In genomic region chr6:34623290-34623689, GRCm38 (mm10) we compare ENCODE assay signal across 13 mouse cellular contexts. TPM values are rescaled to one million over a fixed set of nuclear protein-coding genes. Genes with fewer than 3 reads are reported as not detected.
DNase-seq lines count a peak whose midpoint lies in the region; ATAC-seq and TF ChIP-seq lines count a peak whose summit lies in the region.
"Had no signal": no experiment of that assay in that cellular context is flagged by ENCODE, and none has a peak within 500 bp of the region (broad histone marks: within the 10 kb centered on the region; RNA-seq: fewer than 3 reads in every experiment).

No protein-coding gene starts in this region.

- H3K27me3 ChIP-seq in heart, embryonic 15.5 days = no peaks in the 10 kb centered on the region
- no peaks in the 10 kb centered on the region for H3K27me3 ChIP-seq in lung, embryonic 14.5 days (ENCODE audit: insufficient read depth, low read length)
- H3K27me3 ChIP-seq in embryonic facial prominence, embryonic 13.5 days = no peaks in the 10 kb centered on the region
- H3K27me3 ChIP-seq in limb, embryonic 15.5 days = no peaks in the 10 kb centered on the region
- H3K27me3 ChIP-seq: midbrain, embryonic 12.5 days had no signal

- H3K4me1 ChIP-seq in heart, embryonic 15.5 days (replicated peaks) = peaks cover 26% of the 10 kb centered on the region
- H3K4me1 ChIP-seq in lung, embryonic 14.5 days (ENCODE audit: insufficient read depth) = peaks cover 18% of the 10 kb centered on the region; the same call in 1 of the 2 replicates
- H3K4me1 ChIP-seq in embryonic facial prominence, embryonic 13.5 days = peaks cover 24% of the 10 kb centered on the region
- peaks cover 9% of the 10 kb centered on the region; the same call in 1 of the 2 replicates for H3K4me1 ChIP-seq in limb, embryonic 15.5 days
- H3K4me1 ChIP-seq: midbrain, embryonic 12.5 days had no signal

- ATAC-seq in heart, embryonic 15.5 days (replicated peaks; ENCODE audit: insufficient number of reproducible peaks, insufficient read depth, low FRiP score, low read depth) = no peak
- no peak for ATAC-seq in lung, embryonic 14.5 days (ENCODE audit: insufficient read depth)
- ATAC-seq in embryonic facial prominence, embryonic 13.5 days (ENCODE audit: insufficient number of reproducible peaks, insufficient read depth, low FRiP score, low TSS enrichment, low read depth) = no peak
- no peak for ATAC-seq in limb, embryonic 15.5 days (ENCODE audit: insufficient number of reproducible peaks, low FRiP score, low TSS enrichment, low read depth)
- ATAC-seq: activated CD4-positive, CD25-positive, alpha-beta regulatory T cell, adult 4 months; CD4-positive, CD25-positive, alpha-beta regulatory T cell, adult 4 months had no signal

- no peak for TF ChIP-seq CTCF in lung, embryonic 14.5 days (IDR thresholded peaks at IDR 0.05; ENCODE audit: low read depth)

- no peak for DNase-seq in heart, adult 8-10 months (ENCODE audit: low spot score)
- peak; percentile 40 for DNase-seq in lung, embryonic 14.5 days
- DNase-seq in lung, postnatal 14 days = no peak
- no peak for DNase-seq in left cerebral cortex, adult 9 months (ENCODE audit: low spot score in 2 of 2)
- DNase-seq: cerebellum, postnatal 36 days; right cerebral cortex, postnatal 4 days had no signal

- H3K4me2 ChIP-seq in heart, embryonic 15.5 days = no peak overlapping the region
- no peak overlapping the region for H3K4me2 ChIP-seq in lung, embryonic 14.5 days
- no peak overlapping the region for H3K4me2 ChIP-seq in embryonic facial prominence, embryonic 13.5 days
- H3K4me2 ChIP-seq in limb, embryonic 15.5 days = no peak overlapping the region
- H3K4me2 ChIP-seq: midbrain, embryonic 12.5 days had no signal

- 39% methylated on average over 7 of the region's 7 CpGs for WGBS in heart, embryonic 15.5 days
- 51% methylated on average over 7 of the region's 7 CpGs for WGBS in lung, embryonic 14.5 days
- WGBS in embryonic facial prominence, embryonic 13.5 days = 43% methylated on average over 7 of the region's 7 CpGs
- 56% methylated on average over 7 of the region's 7 CpGs for WGBS in limb, embryonic 15.5 days

- no peaks in the 10 kb centered on the region for H3K9me3 ChIP-seq in heart, embryonic 15.5 days (replicated peaks)
- H3K9me3 ChIP-seq in lung, embryonic 14.5 days (ENCODE audit: low read depth, low read length) = no peaks in the 10 kb centered on the region
- no peaks in the 10 kb centered on the region for H3K9me3 ChIP-seq in embryonic facial prominence, embryonic 13.5 days
- H3K9me3 ChIP-seq in limb, embryonic 15.5 days = no peaks in the 10 kb centered on the region
- H3K9me3 ChIP-seq: midbrain, embryonic 12.5 days had no signal

- H3K4me3 ChIP-seq in heart, embryonic 15.5 days = no peak overlapping the region
- no peak overlapping the region for H3K4me3 ChIP-seq in lung, embryonic 14.5 days (ENCODE audit: low read depth, low read length)
- no peak overlapping the region for H3K4me3 ChIP-seq in embryonic facial prominence, embryonic 13.5 days
- no peak overlapping the region for H3K4me3 ChIP-seq in limb, embryonic 15.5 days
- H3K4me3 ChIP-seq: erythroblast, embryonic 14.5 days; midbrain, embryonic 12.5 days had no signal

- no peaks in the 10 kb centered on the region for H3K36me3 ChIP-seq in heart, embryonic 15.5 days
- no peaks in the 10 kb centered on the region for H3K36me3 ChIP-seq in lung, embryonic 14.5 days (ENCODE audit: insufficient read depth)
- no peaks in the 10 kb centered on the region for H3K36me3 ChIP-seq in embryonic facial prominence, embryonic 13.5 days
- no peaks in the 10 kb centered on the region; the same call in 1 of the 2 replicates for H3K36me3 ChIP-seq in limb, embryonic 15.5 days
- H3K36me3 ChIP-seq: midbrain, embryonic 12.5 days had no signal

- H3K9ac ChIP-seq in heart, embryonic 15.5 days = no peak overlapping the region
- no peak overlapping the region for H3K9ac ChIP-seq in lung, embryonic 14.5 days
- H3K9ac ChIP-seq in embryonic facial prominence, embryonic 13.5 days = no peak overlapping the region
- no peak overlapping the region for H3K9ac ChIP-seq in limb, embryonic 15.5 days
- H3K9ac ChIP-seq: midbrain, embryonic 12.5 days had no signal

- peak overlapping the region; percentile 74 for H3K27ac ChIP-seq in heart, embryonic 15.5 days
- H3K27ac ChIP-seq in lung, embryonic 14.5 days (ENCODE audit: low read depth) = peak overlapping the region; percentile 81; the same call in 1 of the 2 replicates
- peak overlapping the region; percentile 83 for H3K27ac ChIP-seq in embryonic facial prominence, embryonic 13.5 days
- H3K27ac ChIP-seq in limb, embryonic 15.5 days = peak overlapping the region; percentile 57; the same call in 1 of the 2 replicates
- H3K27ac ChIP-seq: midbrain, embryonic 12.5 days had no signal

RNA-seq across cellular contexts. Expression of gene Cald1, which starts 25.0 kb away (rescaled TPM):
- polyA plus RNA-seq in heart, embryonic 15.5 days (2015; fragmentation: Nextera tagmentation; extraction: Ambion mirVana) = 164 TPM in 2 replicates
- total RNA-seq in heart, adult 8-10 months (2022) = 10 to 100 TPM; 38.7 to 48.1 (median 43.9) TPM
- 283 and 297 TPM in 2 replicates for polyA plus RNA-seq in lung, embryonic 14.5 days (2014; fragmentation: Nextera tagmentation; extraction: Ambion mirVana)
- 432 and 463 TPM in 2 replicates for polyA plus RNA-seq in embryonic facial prominence, embryonic 13.5 days (2015; fragmentation: Nextera tagmentation; extraction: Ambion mirVana)
- 272 and 288 TPM in 2 replicates for polyA plus RNA-seq in limb, embryonic 15.5 days (2015; fragmentation: Nextera tagmentation; extraction: Ambion mirVana)
- polyA plus RNA-seq: activated CD4-positive, CD25-positive, alpha-beta regulatory T cell, adult 4 months had no signal
